Mouse (Mus musculus) testis, adult 2 months (tissue): ENCODE data around the gene Rpl21.

Experiments
- CTCF ChIP-seq: fragments of 200-500 bp; IDR thresholded peaks from 2 replicates; pipeline ENCODE4 v1.5.1; 2012; ENCODE audit warnings: low read depth, mild to moderate bottlenecking, inconsistent platforms, low read length, moderate library complexity; ENCODE audit not compliant: control insufficient read depth, insufficient read depth, insufficient replicate concordance
- POLR2A ChIP-seq: fragments of 200-500 bp; IDR thresholded peaks from 2 replicates; pipeline ENCODE4 v1.6.1; 2012; ENCODE audit warnings: low read depth, mild to moderate bottlenecking, inconsistent platforms, low read length, moderate library complexity; ENCODE audit not compliant: control insufficient read depth

GRCm38 (mm10) chr5:146840422-146840821 is 7.7 kb downstream of the Rpl21 start:
- no peak for TF ChIP-seq POLR2A
- no peak for TF ChIP-seq CTCF
